Mouse (Mus musculus) embryonic fibroblast, embryonic 13.5 days (primary cell): ENCODE measurements around the gene Nhlrc2.
A peak's percentile ranks its signal among the peaks of the same experiment; 100 is the strongest.

ENCODE experiments used
- CTCF ChIP-seq: IDR thresholded peaks from 2 replicates; pipeline ENCODE4 v1.5.1; 2011; ENCODE audit warnings: mild to moderate bottlenecking, control low read depth, low read length, moderate library complexity, borderline replicate concordance; ENCODE audit not compliant: insufficient read depth
- POLR2A ChIP-seq: IDR thresholded peaks from 2 replicates; pipeline ENCODE4 v1.6.1; 2011; ENCODE audit warnings: low read depth, mild to moderate bottlenecking, control low read depth, low read length, moderate library complexity

GRCm38 (mm10) chr19:56565358-56565757 lies 17.3 kb downstream of the Nhlrc2 start:
- TF ChIP-seq POLR2A, result no peak
- TF ChIP-seq CTCF, result peak; percentile 49; the same call in 1 of the 2 replicates
